Comparison of ENCODE assay signal across 27 mouse cellular contexts in the genomic region with DNA sequence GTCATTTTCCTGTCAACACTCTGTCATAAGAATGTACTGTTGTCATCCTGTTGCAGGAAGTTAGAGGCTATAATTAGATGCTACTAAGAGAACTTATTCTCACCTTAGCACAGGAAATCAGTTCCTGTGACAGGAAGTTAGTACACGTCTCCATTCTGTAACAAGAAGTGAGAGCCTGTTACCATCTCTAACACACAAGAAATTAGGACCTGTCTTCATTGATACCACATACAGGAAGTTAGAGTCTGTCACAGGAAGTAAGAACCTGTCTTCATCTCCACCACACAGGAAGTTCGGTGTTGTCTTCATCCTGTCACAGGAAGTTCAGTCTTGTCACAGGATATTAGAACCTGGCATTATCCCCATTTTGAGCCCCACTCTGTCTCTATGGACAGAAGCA. TPM values are rescaled to one million over a fixed set of nuclear protein-coding genes. Genes with fewer than 3 reads are reported as not detected.
DNase-seq lines count a peak whose midpoint lies in the region; ATAC-seq and TF ChIP-seq lines count a peak whose summit lies in the region.
"Had no signal": no experiment of that assay in that cellular context is flagged by ENCODE, and none has a peak within 500 bp of the region (broad histone marks: within the 10 kb centered on the region; RNA-seq: fewer than 3 reads in every experiment).

No protein-coding gene starts in this region.

- WGBS in bone marrow, adult 2 months: 30% methylated on average over 2 of the region's 2 CpGs
- 97% methylated on average over 2 of the region's 2 CpGs for WGBS in neural tube, embryonic 15.5 days

- no peak overlapping the region for H3K9ac ChIP-seq in neural tube, embryonic 15.5 days (replicated peaks)
- H3K9ac ChIP-seq: embryonic facial prominence, embryonic 13.5 days; forebrain, embryonic 13.5 days; heart, embryonic 13.5 days; hindbrain, embryonic 12.5 days had no signal

- 0 out of 2 replicates have a peak overlapping the region, but pooled peaks have one; percentile 16 for H3K27ac ChIP-seq in bone marrow, adult 2 months (ENCODE audit: control insufficient read depth, insufficient read depth, low read depth, low read length, poor library complexity)
- H3K27ac ChIP-seq in neural tube, embryonic 15.5 days (replicated peaks): no peak overlapping the region
- H3K27ac ChIP-seq: embryonic facial prominence, embryonic 13.5 days; forebrain, embryonic 13.5 days; heart, embryonic 13.5 days; hindbrain, embryonic 12.5 days; macrophage had no signal

- H3K4me3 ChIP-seq in bone marrow, adult 2 months (replicated peaks; ENCODE audit: control insufficient read depth, low read depth, low read length): no peak overlapping the region
- no peak overlapping the region for H3K4me3 ChIP-seq in neural tube, embryonic 15.5 days (replicated peaks)
- H3K4me3 ChIP-seq: embryonic facial prominence, embryonic 13.5 days; erythroblast, embryonic 14.5 days; forebrain, embryonic 13.5 days; heart, embryonic 13.5 days; hindbrain, embryonic 12.5 days had no signal

- peaks cover 2% of the 10 kb centered on the region; the same call in 1 of the 2 replicates for H3K4me1 ChIP-seq in bone marrow, adult 2 months (ENCODE audit: control insufficient read depth, insufficient read depth, low read length)
- H3K4me1 ChIP-seq in neural tube, embryonic 15.5 days: no peaks in the 10 kb centered on the region
- H3K4me1 ChIP-seq: forebrain, embryonic 13.5 days; hindbrain, embryonic 12.5 days had no signal

- no peak for TF ChIP-seq POLR2A in bone marrow, adult 2 months (IDR thresholded peaks at IDR 0.05; ENCODE audit: borderline replicate concordance, control insufficient read depth, low read depth, low read length)

- H3K27me3 ChIP-seq in neural tube, embryonic 15.5 days (replicated peaks): no peaks in the 10 kb centered on the region
- H3K27me3 ChIP-seq: embryonic facial prominence, embryonic 13.5 days; forebrain, embryonic 13.5 days; hindbrain, embryonic 12.5 days had no signal

- no peak for TF ChIP-seq CTCF in bone marrow, adult 2 months (IDR thresholded peaks at IDR 0.05; ENCODE audit: control insufficient read depth, insufficient read depth, low read length)

- DNase-seq in thymus, postnatal 0 days (ENCODE audit: low spot score): peak; percentile 68
- DNase-seq in thymus, postnatal 14 days: no peak
- DNase-seq in spleen, adult 12 weeks (ENCODE audit: low spot score): no peak
- no peak for DNase-seq in ovary, postnatal 36 days (ENCODE audit: low spot score)
- DNase-seq: adrenal gland, postnatal 36 days; cerebellum, adult 11 months; cerebellum, adult 9-11 months; gastrocnemius, postnatal 14 days; heart, adult 18-20 months; heart, postnatal 14 days; kidney, adult 2 months; kidney, postnatal 10 days; left cerebral cortex, postnatal 4 days; liver; retina, postnatal 1 day; right cerebral cortex, postnatal 25 days had no signal

- H3K9me3 ChIP-seq in neural tube, embryonic 15.5 days (replicated peaks): no peaks in the 10 kb centered on the region
- H3K9me3 ChIP-seq: embryonic facial prominence, embryonic 13.5 days; forebrain, embryonic 13.5 days; heart, embryonic 13.5 days; hindbrain, embryonic 12.5 days had no signal

- H3K4me2 ChIP-seq in neural tube, embryonic 15.5 days: no peak overlapping the region
- H3K4me2 ChIP-seq: embryonic facial prominence, embryonic 13.5 days; forebrain, embryonic 13.5 days; heart, embryonic 13.5 days; hindbrain, embryonic 12.5 days; midbrain, embryonic 11.5 days had no signal

- H3K36me3 ChIP-seq in neural tube, embryonic 15.5 days: no peaks in the 10 kb centered on the region

- peak; percentile 84 for ATAC-seq in megakaryocyte, adult 5-6 weeks (ENCODE audit: poor library complexity, severe bottlenecking)
- no peak for ATAC-seq in neural tube, embryonic 15.5 days (ENCODE audit: low FRiP score)
- ATAC-seq: forebrain, embryonic 13.5 days; lung, postnatal 0 days had no signal

RNA-seq across cellular contexts. Expression of a gene that starts 44.7 kb away (rescaled TPM):
- polyA plus RNA-seq in thymus, postnatal 0 days (2015; fragmentation: Nextera tagmentation; extraction: Ambion mirVana): 24.3 and 28.5 TPM in 2 replicates
- 2.0 and 3.6 TPM in 2 replicates for polyA plus RNA-seq in bone marrow, adult 2 months (2011; ENCODE audit: insufficient read depth, insufficient read length, low replicate concordance, missing spikeins)
- 0.07 and 0.34 TPM in 2 replicates for total RNA-seq in megakaryocyte, adult 5-6 weeks (2015)
- total RNA-seq in megakaryocyte, adult 5-6 weeks (2017): not detected in 2 replicates
- polyA plus RNA-seq in neural tube, embryonic 15.5 days (2015; fragmentation: Nextera tagmentation; extraction: Ambion mirVana): 54.2 and 65.8 TPM in 2 replicates
- polyA plus RNA-seq: erythroblast, embryonic 14.5 days; macrophage had no signal
